Mouse (Mus musculus) kidney, adult 2 months (tissue): ENCODE data around the gene Glt28d2.

Experiments
- CTCF ChIP-seq: fragments of 200-500 bp; conservative IDR thresholded peaks from 2 replicates; pipeline ENCODE4 v1.5.1; 2011; ENCODE audit warnings: low read depth, mild to moderate bottlenecking, control low read depth, low read length, moderate library complexity, mixed read lengths; ENCODE audit not compliant: insufficient read depth, insufficient read length
- POLR2A ChIP-seq: fragments of 200-500 bp; IDR thresholded peaks from one replicate; pipeline ENCODE4 v1.6.1; 2011; ENCODE audit warnings: low read depth, low read length, control low read depth

DNA sequence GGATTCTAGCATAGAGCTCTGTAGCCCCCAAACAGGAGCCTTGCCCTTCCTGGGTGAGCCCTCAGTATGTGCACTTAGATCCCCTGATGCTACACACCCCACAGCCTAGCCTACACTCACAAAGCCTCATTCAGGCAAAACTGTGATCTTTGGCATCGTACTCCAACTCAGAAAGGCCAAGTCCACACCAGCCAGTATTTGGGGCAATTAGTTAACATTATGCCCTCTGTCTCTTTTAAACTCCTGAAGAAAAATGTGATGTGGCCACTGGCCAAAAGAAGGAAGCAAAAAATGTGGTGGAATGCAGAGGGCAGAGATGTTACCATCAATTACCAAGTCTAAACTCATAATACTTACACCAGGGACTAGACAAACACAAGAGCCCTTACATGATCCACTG is 55.5 kb downstream of the Glt28d2 start:
- TF ChIP-seq POLR2A (no peak), CTCF (no peak)
